Mouse (Mus musculus): ENCODE measurements around the gene Tspyl1.
"Not testable (repeated sequence)": the region's sequence is repeated elsewhere in the genome, so short reads cannot be mapped to it uniquely, and the experiment has no call there.

The Tspyl1 gene

DNA sequence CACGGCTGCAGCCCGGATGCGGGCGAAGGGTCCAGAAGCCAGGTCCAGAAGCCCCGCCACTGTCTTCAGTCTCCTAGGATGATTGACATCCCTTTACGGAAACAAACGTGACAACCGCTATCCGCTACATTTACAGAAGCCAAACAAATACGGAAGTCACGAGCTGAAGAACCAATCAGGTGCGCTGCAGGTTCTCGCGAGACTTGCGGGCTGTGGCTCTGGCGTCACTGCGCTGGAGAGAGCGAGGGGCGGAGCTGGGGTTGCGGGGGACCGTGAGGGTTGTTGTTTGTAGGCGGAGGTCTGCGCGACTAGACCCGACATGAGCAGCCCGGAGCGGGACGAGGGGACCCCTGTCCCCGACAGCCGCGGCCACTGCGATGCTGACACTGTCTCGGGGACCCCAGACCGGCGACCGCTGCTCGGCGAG is at the start of gene Tspyl1:
Gene Tspyl1 (plus strand): TSS at position 229 of the 427 bp plus-strand sequence.
- peak; percentile 97 to 98 for DNase-seq

DNA sequence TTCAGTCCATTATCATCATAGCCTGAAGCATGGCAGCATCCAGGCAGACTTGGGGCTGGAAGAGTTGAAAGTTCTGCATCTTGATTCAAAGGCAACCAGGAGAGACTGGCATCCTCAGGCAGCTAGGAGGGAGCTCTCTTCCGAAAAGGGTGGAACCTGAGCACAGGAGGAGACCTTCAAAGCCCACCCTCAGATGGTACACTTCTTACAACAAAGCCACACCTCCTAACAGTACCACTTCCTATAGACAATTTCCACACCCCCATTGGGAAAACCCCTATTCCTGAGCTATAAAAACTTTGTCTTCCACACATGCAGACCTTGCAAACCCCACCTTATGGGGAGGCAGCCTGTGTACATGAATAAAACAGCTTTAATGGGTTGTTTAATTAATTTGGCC is 48.6 kb upstream of the Tspyl1 start:
- no peak for DNase-seq

DNA sequence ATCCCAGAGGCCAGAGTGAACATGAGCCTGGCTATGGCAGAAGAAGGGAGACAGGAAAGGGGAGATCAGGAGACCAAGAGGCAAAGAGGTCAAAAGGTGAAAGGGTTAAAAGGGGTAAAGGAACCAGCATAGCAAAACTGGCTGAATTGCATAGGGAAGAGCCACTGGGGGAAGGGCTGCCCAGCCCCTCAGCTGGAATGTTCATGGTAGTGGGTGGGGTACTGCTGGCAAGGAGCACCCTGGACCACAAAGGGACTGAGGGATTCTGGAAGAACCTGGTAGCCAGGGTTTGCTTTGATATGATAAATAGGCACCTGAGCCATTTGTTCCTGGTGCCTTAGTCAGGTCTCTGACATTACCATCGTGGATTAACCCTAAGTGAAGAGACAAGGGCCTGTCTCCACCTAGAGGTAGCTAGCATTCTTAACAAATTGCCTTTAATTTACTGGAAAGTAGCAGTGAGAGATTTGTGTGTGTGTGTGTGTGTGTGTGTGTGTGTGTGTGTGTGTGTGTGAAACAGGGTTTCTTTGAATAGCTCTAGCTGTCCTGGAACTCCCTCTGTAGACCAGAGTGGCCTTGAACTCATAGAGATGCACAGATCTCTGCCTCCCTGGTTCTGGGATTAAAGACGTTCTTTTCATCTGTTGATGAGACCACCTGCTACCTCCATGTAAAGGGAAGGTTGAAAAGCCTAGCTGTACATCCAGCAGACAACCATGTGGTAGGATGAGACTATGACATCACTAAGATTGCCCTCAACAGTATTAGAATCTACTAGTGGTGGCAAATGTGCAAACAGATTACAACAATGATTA is 47.9 kb upstream of the Tspyl1 start:
- no peak for DNase-seq

DNA sequence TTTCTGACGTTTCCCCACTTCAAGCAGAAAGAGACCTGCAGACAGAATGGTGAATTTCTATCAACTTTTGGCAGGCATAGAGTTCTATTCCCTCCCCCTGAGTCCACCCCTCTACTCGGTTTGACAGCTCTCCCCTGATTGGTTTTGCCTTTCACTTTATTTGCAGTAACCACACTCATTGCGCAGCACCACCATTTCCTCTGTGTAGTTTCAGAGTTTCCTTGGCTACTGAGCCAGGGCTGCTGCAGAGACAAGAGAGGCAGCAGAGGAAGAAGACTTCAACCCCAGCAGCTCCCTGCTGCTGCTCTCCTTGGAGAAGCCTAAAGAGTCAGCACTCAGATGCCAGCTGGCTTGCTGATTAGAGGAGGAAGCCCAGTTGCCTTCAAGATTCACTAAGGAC is 46.6 kb upstream of the Tspyl1 start:
- no peak for DNase-seq

DNA sequence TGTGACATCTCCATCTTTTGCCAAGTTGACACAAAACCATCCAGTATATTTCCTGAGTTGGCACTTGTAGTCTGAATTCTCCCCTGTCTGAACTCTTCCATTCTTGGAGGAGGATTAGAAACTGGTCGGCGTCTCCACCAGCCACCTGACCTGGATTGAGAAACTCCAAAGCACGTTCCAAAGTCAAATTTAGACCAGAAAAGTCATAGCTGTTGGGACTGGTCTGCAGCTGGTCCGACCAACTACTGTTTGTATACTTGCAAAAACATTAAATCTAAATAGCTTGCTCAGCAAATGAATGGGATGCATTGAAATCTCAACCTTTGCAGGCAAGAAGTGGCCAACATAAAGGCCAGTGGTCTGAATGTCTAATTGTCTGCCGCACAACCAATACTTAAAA is 45.4 kb upstream of the Tspyl1 start:
- no peak for DNase-seq

DNA sequence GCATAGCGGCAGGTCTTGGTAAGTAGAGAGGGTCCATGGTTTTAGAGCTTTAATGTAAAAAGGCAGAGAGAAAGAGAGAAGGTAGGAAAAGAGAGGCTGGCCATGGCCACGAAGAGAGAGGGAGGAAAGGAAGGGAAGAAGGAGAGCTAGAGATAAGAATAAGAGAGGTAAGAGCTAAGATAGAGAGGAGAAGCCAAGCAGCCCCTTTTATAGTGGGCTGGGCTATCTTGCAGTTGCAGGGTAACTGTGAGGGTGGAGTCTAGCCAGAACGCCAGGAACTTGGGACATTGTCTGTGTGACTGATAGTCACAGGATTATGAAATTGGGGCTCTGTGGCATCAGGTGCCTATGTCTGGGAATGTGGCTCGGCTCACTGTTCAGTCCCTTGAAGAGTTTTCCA is 43.5 kb upstream of the Tspyl1 start:
- no peak for DNase-seq

DNA sequence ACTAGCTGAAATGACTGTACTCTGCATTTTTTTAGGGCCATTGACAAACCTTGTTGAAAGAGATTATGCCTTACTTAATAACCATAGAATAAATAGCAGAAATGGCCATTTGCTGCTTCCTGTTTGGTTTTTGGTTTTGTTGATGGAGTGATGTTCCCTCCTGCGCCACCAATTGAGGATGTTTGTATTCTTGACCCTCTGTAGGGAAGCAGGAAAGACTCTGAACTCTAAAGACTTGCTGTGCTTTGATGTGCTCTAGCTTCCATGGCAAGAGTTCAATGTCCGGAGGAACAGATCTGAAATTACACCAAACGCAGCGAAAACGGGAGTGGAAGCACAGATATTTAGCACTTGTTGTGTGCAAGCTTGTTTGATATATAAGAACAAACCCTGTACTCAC is 37.2 kb upstream of the Tspyl1 start:
- DNase-seq: no peak

DNA sequence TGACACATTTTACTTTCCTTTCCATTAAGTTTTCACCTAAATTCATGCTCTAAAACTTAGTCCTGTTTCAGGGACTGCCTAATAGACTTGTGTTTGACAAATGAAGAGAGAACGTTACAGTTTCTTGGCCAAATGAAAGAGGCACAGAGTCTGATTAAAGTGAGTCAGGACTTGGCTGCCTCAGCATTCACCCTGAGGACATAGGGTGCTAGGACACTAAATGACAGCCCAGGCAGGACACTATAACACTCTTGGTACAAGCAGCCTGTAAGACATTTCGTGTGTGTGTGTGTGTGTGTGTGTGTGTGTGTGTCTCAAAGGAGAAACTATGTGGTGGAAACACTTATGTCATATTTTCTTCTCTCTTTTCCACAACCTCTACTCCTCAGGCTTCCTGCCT is 35.9 kb upstream of the Tspyl1 start:
- no peak for DNase-seq

DNA sequence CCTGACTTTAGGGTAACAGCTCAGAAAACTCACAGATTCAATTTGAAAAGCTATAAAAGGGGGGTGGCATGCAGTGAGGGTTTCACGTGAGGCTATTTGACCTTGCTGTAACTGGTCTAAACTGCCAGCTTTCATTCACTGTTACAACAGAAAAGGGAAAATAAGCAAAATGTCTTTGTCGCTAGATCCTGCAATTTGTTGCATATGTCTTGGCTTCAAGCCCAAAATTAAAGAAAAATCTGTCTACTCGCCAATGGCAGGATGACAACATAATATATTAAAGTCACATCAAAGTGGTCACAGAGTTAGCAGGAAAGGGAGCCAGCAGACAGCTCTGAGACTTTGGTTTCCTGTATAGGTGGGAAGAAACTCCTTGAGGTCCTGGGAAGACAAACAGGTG is 34.2 kb upstream of the Tspyl1 start:
- DNase-seq: no peak

DNA sequence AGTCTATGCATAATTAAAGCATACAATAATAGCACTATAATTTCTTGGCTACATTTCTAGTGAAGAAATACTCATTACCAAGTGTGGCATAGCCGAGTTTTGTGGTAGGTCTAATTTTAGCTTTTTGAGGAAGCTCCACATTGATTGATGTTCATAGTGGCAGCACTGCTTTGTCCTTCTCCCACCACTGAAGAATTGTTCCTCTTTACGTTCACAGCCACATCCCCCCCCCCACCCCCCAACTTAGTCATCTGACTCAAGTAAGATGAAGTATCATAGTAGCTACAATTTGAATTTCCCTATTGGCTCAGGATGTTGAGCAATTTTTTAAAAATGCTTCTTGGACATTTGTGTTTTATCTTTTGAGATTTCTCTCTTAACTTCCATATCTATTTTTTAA is 32.4 kb upstream of the Tspyl1 start:
- DNase-seq: no peak

DNA sequence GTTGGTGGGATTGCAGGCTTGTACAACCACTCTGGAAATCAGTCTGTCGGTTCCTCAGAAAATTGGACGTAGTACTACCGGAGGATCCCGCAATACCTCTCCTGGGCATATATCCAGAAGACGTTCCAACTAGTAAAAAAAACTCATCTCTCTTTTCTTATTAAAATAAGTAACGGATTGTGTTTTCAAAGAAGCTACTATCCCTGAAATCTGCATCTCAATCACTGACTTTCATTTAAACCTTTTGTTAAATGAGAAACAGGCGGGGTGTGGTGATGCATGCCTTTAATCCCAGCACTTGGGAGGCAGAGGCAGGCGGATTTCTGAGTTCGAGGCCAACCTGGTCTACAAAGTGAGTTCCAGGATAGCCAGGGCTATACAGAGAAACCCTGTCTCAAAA is 29.2 kb upstream of the Tspyl1 start:
- not testable (repeated sequence) for DNase-seq

DNA sequence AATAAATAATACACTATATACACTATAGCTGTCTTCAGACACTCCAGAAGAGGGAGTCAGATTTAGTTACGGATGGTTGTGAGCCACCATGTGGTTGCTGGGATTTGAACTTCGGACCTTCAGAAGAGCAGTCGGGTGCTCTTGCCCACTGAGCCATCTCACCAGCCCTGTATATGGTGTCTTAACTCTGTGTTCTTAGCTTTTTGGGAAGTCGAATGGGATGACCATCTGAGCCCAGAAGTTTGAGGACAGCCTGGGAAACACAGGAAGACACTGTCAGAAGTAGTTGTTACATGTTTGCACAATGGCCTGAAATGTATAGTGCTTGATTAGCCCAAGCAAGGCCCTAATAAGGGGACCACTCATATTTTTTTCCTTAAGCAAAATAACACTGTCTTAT is 16.9 kb upstream of the Tspyl1 start:
- DNase-seq: no peak

DNA sequence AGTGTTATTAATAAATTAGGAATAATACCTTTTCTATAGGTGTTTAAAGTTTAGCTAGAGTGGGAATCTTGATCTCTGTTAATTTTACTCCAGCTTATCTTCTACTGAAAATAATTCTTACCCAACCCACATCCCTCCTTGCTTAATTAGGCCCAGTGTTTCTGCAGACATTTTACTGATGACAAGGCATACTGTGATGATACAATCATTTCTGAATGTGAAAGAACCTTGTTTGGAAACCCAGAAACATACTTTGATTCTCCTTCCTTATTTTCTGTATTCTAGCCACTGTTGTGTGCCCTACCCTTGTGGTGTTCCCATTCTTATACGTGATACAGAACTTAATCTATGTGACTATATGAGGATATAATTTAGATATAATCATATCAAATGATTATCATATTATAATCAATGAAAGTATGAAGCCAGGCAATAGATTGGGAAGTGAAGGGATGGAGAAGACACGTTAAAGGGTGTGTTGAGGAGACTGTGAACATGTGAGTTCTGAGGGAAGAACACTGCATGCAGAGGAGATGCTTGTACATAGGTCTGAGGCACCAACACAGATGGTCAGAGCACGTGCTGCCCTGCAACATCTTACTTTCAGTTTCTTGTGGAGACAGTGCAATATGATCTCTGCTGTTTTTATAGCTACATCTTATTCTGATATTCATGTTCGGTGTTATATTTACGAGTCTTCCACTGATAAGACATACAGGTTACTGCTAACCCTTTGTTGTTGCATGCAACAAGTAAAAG is 14.5 kb upstream of the Tspyl1 start:
- DNase-seq: no peak

DNA sequence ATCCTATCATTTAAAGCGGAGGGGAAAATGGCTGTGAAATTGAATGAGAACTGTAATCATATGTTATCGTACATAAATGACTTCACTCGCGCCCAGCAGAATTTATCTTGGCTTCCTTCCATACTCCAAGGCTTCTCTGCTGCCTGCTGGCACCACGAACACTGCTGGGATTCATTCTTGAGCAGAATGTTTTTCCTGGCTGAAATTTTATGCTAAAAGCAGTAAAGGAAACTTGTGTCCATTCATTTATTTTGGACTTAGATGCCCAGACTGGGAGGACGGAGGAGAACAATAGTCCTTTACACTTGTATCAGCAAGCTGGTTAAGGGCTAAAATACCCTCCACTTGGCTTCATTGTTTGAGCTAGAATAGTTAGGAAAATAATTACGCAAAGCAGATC is 10.3 kb upstream of the Tspyl1 start:
- no peak for DNase-seq

DNA sequence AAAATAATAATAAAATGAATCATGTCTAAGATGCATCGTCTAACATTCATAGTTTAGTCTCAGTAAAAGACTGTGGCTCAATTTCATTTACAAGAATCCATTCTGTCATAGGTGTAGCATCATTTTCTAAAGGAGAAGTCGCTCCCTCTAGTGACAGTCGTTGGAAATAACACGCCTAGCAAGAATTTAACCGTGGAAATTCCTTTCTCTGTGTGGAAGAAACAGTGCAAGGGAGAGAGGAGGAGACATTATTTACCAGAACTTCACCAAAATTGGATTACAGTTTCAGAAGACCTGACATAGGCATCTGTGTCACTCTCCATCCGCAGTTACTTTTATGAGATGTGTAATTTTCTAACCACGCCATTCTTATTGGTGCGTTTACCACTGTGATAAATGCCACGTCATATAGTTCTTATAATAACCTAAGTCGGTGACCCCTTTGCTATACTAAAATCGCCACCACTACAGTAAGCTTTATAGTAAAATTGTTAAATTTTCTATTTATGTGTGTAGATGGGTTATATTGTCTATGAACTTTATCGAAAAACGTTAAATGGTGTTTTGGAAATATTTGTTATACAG is 1.3 kb upstream of the Tspyl1 start:
- DNase-seq: peak; percentile 53 to 58

DNA sequence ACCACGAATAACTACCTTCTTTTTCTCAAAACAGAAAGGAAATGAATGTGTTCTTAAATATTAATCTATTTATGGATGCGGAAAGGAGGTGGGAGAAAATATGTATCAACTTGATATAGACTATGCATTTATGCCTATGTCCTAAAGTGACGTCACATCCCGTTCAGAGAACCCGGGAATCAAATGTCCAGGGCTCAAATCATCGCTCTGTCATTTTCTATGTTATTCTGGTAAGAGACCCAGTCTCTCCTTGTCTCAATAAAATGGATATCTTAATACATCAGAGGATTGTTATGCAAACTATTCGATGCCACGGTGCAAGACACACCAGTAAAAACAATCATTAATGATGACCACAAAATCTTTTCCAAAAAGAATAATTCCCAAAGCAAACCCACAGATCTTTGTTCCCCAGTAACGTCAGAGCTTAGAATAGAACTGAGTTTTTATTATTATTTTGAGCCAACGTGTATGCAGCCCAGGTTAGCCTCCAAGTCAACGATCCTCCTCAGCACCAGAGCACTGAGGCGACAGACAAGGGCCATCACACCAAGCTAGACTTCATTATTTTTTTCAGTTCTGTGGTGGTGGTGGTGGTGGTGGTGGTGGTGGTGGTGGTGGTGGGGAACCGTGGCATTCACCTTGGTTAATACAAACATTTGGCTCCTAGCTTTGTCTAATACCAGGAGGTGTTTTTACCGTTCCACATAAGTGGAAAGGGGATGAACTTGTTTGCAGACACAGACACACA is 604 bp upstream of the Tspyl1 start:
- DNase-seq: no peak

DNA sequence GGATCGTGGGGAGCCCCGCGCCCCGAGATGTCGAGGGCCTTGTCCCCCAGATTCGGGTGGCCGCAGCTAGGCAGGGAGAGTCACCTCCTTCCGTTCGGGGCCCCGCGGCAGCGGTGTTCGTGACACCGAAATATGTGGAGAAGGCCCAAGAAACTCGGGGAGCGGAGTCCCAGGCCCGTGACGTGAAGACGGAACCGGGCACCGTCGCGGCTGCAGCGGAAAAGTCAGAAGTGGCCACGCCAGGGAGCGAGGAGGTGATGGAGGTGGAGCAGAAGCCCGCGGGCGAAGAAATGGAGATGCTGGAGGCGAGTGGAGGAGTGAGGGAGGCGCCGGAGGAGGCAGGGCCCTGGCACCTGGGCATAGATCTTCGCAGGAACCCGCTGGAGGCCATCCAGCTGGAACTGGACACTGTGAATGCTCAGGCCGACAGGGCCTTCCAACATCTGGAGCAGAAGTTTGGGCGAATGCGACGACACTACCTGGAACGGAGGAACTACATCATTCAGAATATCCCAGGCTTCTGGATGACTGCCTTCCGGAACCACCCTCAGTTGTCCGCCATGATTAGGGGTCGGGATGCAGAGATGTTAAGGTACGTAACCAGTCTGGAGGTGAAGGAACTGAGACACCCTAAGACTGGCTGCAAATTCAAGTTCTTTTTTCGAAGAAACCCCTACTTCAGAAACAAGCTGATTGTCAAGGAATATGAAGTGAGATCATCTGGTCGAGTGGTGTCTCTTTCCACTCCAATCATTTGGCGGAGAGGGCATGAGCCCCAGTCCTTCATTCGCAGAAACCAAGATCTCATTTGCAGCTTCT is 639 bp downstream of the Tspyl1 start:
- peak; percentile 63 to 81 for DNase-seq

DNA sequence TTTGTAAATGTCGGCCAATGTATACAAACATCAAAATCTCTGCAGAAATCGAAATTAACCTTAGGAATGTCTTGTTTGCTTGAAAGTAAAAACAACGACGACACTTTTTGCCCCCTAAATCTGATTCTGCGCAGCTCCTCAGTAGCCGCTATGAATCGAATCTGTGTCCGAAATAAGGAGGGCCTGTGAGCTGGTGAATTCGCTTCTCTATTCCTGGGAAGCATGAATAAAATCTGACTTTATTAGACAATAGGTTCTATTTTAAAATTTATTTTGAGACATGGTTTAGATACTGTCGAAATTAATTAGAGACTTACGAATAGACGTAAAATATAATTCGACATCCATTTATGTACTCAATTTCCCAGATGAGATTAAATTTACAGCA is 14.9 kb downstream of the Tspyl1 start:
- DNase-seq: no peak

DNA sequence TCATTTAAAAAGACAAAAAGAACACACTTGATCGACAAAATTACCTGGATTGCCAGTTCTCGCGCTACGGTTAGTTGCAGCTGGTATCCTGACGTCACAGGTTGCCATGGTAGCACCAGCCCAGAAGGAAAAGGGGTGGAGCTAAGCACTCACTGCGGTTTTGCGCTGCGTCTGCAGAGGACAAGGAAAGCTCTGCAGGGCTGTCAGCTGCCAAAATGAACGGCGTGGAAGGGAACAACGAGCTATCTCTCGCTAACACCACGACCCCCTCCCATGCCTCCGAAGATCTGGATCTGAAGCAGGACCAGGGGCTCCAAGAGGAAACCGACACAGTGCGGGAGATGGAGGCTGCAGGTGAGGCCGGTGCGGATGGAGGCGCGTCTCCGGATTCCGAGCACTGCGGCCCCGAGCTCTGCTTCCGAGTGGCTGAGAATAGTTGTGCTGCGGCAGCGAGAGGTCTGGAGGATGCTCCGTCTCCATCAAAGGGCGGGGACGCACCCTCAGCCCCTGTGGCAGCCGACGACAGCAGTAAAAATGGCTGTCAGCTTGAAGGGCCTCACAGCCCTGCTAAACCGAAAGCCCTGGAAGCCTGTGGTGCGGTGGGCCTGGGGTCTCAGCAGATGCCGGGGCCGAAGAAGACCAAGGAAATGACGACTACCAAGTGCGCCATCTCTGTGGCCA is 15.4 kb downstream of the Tspyl1 start, which contains the start of gene Tspyl4:
Gene Tspyl4 (plus strand): TSS at position 144 of the 681 bp plus-strand sequence.
- peak; percentile 91 to 93 for DNase-seq

DNA sequence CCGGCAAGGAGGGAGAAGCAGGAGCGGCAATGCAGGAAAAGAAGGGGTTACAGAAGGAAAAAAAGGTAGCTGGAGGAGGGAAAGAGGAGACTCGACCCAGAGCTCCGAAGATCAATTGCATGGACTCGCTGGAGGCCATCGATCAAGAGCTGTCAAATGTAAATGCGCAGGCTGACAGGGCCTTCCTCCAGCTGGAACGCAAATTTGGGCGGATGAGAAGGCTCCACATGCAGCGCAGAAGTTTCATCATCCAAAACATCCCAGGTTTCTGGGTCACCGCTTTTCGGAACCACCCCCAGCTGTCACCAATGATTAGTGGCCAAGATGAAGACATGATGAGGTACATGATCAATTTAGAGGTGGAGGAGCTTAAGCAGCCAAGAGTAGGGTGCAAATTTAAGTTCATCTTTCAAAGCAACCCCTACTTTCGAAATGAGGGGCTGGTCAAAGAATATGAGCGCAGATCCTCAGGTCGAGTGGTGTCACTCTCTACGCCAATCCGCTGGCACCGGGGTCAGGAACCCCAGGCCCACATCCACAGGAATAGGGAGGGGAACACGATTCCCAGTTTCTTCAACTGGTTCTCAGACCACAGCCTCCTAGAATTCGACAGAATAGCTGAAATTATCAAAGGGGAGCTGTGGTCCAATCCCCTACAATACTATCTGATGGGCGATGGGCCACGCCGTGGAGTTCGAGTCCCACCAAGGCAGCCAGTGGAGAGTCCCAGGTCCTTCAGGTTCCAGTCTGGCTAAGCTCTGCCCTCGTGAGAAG is 16.2 kb downstream of the Tspyl1 start:
- no peak for DNase-seq

DNA sequence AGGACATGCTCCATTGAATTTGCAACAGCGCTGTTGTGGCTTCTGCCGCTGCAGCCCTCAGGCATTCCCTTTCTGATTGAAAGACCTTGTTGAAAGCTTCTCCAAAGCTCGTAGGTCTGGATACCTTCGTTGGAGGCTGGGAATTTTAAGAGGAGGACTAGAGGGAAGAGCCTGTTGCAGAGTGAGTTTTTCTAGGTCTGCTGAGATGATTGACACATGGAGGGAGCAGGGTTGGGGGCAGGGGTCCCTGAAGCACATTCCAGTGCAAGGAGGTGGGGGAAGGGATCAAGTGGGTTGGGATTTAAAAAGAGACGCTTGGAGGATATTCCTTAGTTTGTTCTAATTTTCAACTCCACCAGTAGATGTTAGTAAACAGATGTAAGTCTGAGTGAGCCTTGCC is 18.4 kb downstream of the Tspyl1 start:
- DNase-seq: no peak

All from kidney, adult 8-10 months (tissue).